Mouse (Mus musculus): ENCODE measurements around the gene Rer1.

DNA sequence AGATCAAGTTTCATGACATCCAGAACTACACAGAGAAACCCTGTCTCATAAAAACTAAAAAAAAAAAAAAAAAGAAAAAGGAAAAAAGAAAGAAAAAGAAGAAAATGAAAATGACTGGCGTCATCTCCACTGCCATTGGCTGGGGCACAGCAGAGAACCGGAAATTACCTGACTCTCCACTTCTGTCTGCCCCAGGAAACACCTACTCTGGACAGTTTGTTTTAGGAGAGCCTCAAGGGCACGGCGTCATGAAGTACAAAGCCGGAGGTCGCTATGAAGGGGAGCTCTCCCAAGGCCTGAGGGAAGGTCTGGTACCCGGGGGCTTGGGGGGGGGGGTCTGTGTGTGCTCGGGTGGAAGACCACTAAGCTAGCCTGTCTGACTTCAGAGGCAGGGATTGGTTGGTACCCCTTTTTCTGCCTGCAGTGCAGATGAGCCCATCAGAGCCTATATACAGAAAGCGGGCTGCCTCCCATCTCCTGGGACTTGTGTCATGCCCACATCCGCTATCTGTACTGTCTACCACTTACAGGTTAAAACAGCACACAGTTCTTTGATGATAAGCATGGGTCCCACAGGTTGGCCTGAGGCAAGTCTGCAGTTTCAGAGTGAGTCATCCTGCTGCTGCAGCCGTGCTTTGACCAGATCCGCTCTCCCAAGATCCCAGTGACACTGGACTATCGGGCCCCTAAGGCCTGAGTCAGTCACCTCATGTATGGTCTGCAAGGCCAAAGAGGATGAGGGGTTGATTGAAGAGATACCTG is 4.7 kb upstream of the Rer1 start:
- TF ChIP-seq CTCF (IDR thresholded peaks at IDR 0.05; ENCODE audit: low read depth, low read length) (no peak), TAL1 (conservative IDR thresholded peaks at IDR 0.05; ENCODE audit: low read depth, low read length) (no peak), GATA2 (IDR thresholded peaks at IDR 0.05; ENCODE audit: borderline replicate concordance, low read depth, low read length) (no peak), GATA1 (IDR thresholded peaks at IDR 0.05; ENCODE audit: borderline replicate concordance, low read length) (no peak), POLR2AphosphoS5 (IDR thresholded peaks at IDR 0.05; ENCODE audit: insufficient replicate concordance, low read depth, low read length) (no peak)
